Mouse (Mus musculus) E14TG2a.4 (cell line): Measurements from ENCODE around the gene Col1a2.
A peak's percentile ranks its signal among the peaks of the same experiment; 100 is the strongest.

Source experiments
- H3K27me3 ChIP-seq: 2 replicates; pipeline ENCODE4 v1.6.1; 2014; ENCODE audit warnings: low read length, control low read depth; ENCODE audit not compliant: insufficient read depth
- H3K36me3 ChIP-seq: 2 replicates; pipeline ENCODE4 v1.6.1; 2014; ENCODE audit warnings: low read length, control low read depth; ENCODE audit not compliant: insufficient read depth
- H3K4me1 ChIP-seq: replicated peaks from 2 replicates; pipeline ENCODE4 v1.6.1; 2014; ENCODE audit warnings: low read depth, low read length, control low read depth
- H3K4me3 ChIP-seq: replicated peaks from 2 replicates; pipeline ENCODE4 v1.5.1; 2014; ENCODE audit warnings: mild to moderate bottlenecking, low read length
- H3K9me3 ChIP-seq: 2 replicates; pipeline ENCODE4 v1.6.1; 2014; ENCODE audit warnings: low read length, control low read depth
- CTCF ChIP-seq: conservative IDR thresholded peaks from 2 replicates; pipeline ENCODE4 v1.5.1; 2014; ENCODE audit warnings: low read length
- NANOG ChIP-seq: IDR thresholded peaks from 2 replicates; pipeline ENCODE4 v1.6.1; 2014; ENCODE audit warnings: borderline replicate concordance, low read length, mixed read lengths
- POU5F1 ChIP-seq: IDR thresholded peaks from 2 replicates; pipeline ENCODE4 v1.6.1; 2014; ENCODE audit warnings: low read length, borderline replicate concordance

The Col1a2 gene

GRCm38 (mm10) chr6:4534462-4535079, 30.0 kb downstream of the Col1a2 start:
- H3K4me3 ChIP-seq: no peak overlapping the region
- H3K4me1 ChIP-seq: no peaks in the 10 kb centered on the region
- TF ChIP-seq NANOG (no peak), POU5F1 (no peak), CTCF (no peak)
- H3K9me3 ChIP-seq: no peaks in the 10 kb centered on the region
- peaks cover 15% of the 10 kb centered on the region for H3K27me3 ChIP-seq
- no peaks in the 10 kb centered on the region for H3K36me3 ChIP-seq

GRCm38 (mm10) chr6:4541926-4542715, 37.5 kb downstream of the Col1a2 start:
- H3K4me1 ChIP-seq: no peaks in the 10 kb centered on the region

GRCm38 (mm10) chr6:4544554-4544953, 39.9 kb downstream of the Col1a2 start:
- no peaks in the 10 kb centered on the region for H3K4me1 ChIP-seq
- no peaks in the 10 kb centered on the region for H3K27me3 ChIP-seq
- no peak overlapping the region for H3K4me3 ChIP-seq
- no peaks in the 10 kb centered on the region for H3K9me3 ChIP-seq
- H3K36me3 ChIP-seq: no peaks in the 10 kb centered on the region
- TF ChIP-seq POU5F1: no peak
- TF ChIP-seq CTCF: peak; percentile 73

More at GRCm38 (mm10) chr6:4541926-4542715, 37.5 kb downstream of the Col1a2 start:
- Histone ChIP-seq H3K36me3 (no peaks in the 10 kb centered on the region), H3K9me3 (no peaks in the 10 kb centered on the region), H3K4me3 (no peak overlapping the region), H3K27me3 (peaks cover 4% of the 10 kb centered on the region; the same call in 1 of the 2 replicates)
- peak; percentile 54; the same call in 1 of the 2 replicates for TF ChIP-seq NANOG
- no peak for TF ChIP-seq POU5F1
- no peak for TF ChIP-seq CTCF

GRCm38 (mm10) chr6:4545727-4546126, 41.1 kb downstream of the Col1a2 start:
- TF ChIP-seq CTCF (peak; percentile 80), NANOG (no peak)
- Histone ChIP-seq H3K9me3 (no peaks in the 10 kb centered on the region), H3K27me3 (no peaks in the 10 kb centered on the region)

GRCm38 (mm10) chr6:4548894-4549293, 44.3 kb downstream of the Col1a2 start:
- H3K36me3 ChIP-seq: no peaks in the 10 kb centered on the region
- peaks cover 20% of the 10 kb centered on the region for H3K4me1 ChIP-seq
- no peak overlapping the region for H3K4me3 ChIP-seq
- no peaks in the 10 kb centered on the region for H3K9me3 ChIP-seq
- TF ChIP-seq NANOG: no peak
- no peak for TF ChIP-seq CTCF
- TF ChIP-seq POU5F1: no peak
- no peaks in the 10 kb centered on the region for H3K27me3 ChIP-seq

More at GRCm38 (mm10) chr6:4545727-4546126, 41.1 kb downstream of the Col1a2 start:
- Histone ChIP-seq H3K36me3 (no peaks in the 10 kb centered on the region), H3K4me1 (peaks cover 10% of the 10 kb centered on the region), H3K4me3 (no peak overlapping the region)

GRCm38 (mm10) chr6:4549846-4550548, 45.4 kb downstream of the Col1a2 start:
- Histone ChIP-seq H3K36me3 (no peaks in the 10 kb centered on the region), H3K9me3 (no peaks in the 10 kb centered on the region), H3K27me3 (no peaks in the 10 kb centered on the region), H3K4me1 (peaks cover 20% of the 10 kb centered on the region), H3K4me3 (no peak overlapping the region)
- TF ChIP-seq POU5F1 (no peak), NANOG (no peak), CTCF (no peak)

GRCm38 (mm10) chr6:4550549-4550915, 45.9 kb downstream of the Col1a2 start:
- H3K4me3 ChIP-seq: no peak overlapping the region
- H3K4me1 ChIP-seq: peaks cover 20% of the 10 kb centered on the region
- TF ChIP-seq CTCF (no peak), NANOG (no peak), POU5F1 (no peak)
- H3K36me3 ChIP-seq: no peaks in the 10 kb centered on the region
- H3K27me3 ChIP-seq: no peaks in the 10 kb centered on the region
- no peaks in the 10 kb centered on the region for H3K9me3 ChIP-seq

- Histone ChIP-seq H3K4me1 (peaks cover 24% of the 10 kb centered on the region), H3K36me3 (no peaks in the 10 kb centered on the region), H3K27me3 (peaks cover 10% of the 10 kb centered on the region), H3K9me3 (no peaks in the 10 kb centered on the region), H3K4me3 (no peak overlapping the region)
- TF ChIP-seq CTCF: no peak
- no peak for TF ChIP-seq NANOG
- TF ChIP-seq POU5F1: no peak
Observed at GRCm38 (mm10) chr6:4555366-4555765, 50.8 kb downstream of the Col1a2 start.
